Mouse (Mus musculus) cerebellum, postnatal 10 days (tissue): ENCODE results near the gene Mid1.

Source experiments
- DNase-seq, 2 experiments: peaks; one replicate each; pipeline ENCODE4 v3.0.0; 2021; ENCODE audit warnings: mixed read lengths in 2 of 2

Mid1 gene

GRCm38 (mm10) chrX:170019219-170019953 lies 334.4 kb downstream of the Mid1 start:
- DNase-seq, result peak in 1 of 2 experiments; percentile 70

DNA sequence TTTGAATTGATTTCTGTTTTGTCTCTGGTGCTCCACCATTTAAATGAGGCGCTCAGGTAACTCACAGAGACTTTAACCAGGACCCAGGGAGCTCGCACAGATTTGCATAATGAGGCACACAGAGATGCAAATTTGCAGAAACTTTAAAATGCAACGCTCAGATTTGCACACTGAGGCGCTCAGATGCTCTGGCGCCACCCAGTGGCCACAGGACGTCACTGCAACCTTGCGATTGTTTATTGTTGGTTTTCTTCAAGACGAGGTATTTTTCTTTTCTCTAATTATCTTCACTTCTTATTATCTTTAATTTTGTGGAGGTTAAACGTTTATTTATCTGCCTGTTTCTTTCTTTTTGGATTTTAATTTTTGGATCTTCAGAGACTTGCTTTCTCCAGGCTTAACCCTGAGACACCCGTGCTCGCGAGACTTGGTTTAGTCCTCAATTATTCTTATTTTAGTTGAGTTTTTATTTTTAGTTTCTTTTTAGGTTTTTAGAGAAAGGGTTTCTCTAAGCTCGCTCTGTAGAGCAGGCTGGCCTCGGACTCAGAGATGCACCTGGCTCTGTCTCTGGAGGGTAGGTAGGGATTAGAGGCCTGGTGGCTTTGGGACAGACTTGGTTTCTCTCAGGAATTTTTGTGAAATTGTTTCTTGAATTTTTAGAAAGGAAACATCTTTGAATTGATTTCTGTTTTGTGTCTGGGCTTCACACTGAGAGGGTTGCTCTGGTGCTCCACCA lies 335.1 kb downstream of the Mid1 start:
- DNase-seq, result peak; percentile 94 to 100

GRCm38 (mm10) chrX:170020690-170021050 lies 335.7 kb downstream of the Mid1 start:
- DNase-seq, result peak; percentile 86 to 88

GRCm38 (mm10) chrX:170021205-170021604 lies 336.2 kb downstream of the Mid1 start:
- peak in 1 of 2 experiments; percentile 53 for DNase-seq

DNA sequence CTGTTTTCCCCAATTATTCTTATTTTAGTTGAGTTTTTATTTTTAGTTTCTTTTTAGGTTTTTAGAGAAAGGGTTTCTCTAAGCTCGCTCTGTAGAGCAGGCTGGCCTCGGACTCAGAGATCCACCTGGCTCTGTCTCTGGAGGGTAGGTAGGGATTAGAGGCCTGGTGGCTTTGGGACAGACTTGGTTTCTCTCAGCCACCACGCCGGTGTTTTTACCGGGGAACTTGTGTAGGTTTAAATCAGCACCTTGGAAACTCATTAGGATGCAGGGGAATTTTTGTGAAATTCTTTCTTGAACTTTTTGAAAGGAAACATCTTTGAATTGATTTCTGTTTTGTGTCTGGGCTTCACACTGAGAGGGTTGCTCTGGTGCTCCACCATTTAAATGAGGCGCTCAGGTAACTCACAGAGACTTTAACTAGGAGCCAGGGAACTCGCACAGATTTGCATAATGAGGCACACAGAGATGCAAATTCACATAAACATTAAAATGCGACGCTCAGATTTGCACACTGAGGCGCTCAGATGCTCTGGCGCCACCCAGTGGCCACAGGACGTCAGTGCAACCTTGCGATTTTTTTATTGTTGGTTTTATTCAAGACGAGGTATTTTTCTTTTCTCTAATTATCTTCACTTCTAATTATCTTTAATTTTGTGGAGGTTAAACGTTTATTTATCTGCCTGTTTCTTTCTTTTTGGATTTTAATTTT lies 336.9 kb downstream of the Mid1 start:
- DNase-seq, result peak; percentile 76 to 81
